Mouse (Mus musculus) embryo, embryonic 11.5 days (tissue): Measurements from ENCODE around the gene Dnajb14.
"Not testable (repeated sequence)": the region's sequence is repeated elsewhere in the genome, so short reads cannot be mapped to it uniquely, and the experiment has no call there.

Experiments used
- DNase-seq: peaks from one replicate; pipeline ENCODE4 v3.0.0-alpha.2; 2012; ENCODE audit warnings: low read depth, low spot score

Dnajb14 gene

DNA sequence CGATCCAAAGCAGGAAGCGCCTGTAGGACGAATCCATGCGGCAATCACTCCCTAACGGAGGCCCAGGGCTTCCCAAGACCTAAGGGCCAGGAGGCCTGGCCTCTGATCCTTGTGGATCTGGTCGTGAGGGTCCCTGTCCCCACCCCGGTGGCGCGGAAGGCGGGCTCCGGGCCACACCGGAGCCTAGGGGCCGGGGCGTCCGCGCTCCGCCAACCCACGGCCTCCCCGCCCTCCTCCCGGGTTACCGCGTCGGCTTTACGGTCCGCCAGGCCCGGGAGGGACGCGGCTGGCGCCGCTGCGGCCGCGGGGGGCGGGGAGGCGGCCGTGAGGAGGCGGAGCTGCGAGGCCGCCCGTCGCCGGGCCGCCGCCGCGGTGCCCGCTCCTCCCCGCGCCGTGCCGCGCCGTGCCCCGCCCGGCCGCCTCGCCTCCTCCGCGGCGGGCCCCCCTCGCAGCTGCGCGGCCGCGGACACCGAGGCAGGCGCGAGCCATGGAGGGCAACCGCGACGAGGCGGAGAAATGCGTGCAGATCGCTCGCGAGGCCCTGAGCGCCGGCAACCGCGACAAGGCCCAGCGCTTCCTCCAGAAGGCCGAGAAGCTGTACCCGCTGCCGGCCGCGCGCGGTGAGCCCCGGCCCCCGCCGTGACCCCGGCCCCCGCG is at the start of gene Dnajb14:
TSS of gene Dnajb14 (plus strand) at position 239 of the 657 bp plus-strand sequence.
- DNase-seq: peak; percentile 48

DNA sequence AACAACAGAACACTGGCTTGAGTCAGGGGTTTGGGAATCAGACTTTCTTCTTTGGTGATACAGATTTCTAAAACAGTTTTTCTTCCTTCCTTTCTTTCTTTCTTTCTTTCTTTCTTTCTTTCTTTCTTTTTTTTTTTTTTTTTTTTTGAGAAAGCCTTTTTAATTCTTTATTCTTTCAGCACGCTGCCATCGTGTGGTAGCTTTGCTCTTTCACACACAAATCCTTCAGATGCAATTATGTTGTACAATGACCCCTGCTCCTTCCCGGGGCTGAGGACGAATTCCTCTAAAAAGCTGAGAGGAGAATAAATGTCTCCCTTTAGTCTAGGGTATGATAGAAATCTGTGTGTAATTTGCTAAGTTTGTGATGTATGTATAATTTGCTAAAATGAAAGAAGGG is 48.8 kb upstream of the Dnajb14 start:
- DNase-seq: no peak

DNA sequence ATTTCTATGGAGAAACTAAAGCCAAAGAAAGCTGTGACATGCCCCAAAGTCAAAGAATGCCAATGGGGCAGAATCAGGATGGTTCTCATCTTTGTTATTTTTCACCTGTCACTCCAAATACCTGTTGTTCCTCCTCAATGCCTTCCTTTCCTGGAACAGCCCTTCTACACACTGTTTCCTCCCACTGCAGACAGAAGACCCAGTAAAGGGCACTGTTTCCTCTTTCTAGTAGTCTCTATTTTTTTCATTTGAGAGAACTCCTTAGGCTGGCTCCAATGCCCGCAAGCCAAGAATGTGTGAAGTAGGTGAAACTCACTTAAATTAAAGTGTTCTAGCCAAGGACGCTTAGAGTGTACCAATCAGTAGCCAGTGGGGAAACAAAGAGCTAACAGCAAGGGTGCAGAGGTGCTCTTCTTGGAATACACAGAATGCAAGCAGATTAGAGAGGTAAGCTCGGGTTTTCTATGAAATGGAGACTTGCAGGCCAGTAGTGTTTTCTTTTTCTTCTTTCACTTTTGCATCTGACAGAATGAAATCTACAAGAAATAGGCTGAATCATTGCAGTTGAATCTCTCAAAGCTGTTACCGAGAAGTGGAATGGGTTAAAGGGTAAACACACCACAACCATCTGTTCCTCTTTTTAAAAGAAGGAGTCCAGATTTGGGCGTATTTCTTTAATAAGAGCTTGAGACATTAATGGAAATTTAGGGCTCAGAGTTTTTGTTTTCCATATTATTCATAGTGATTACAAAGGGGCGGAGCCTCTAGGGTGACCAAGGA is 46.6 kb upstream of the Dnajb14 start:
- DNase-seq: no peak

DNA sequence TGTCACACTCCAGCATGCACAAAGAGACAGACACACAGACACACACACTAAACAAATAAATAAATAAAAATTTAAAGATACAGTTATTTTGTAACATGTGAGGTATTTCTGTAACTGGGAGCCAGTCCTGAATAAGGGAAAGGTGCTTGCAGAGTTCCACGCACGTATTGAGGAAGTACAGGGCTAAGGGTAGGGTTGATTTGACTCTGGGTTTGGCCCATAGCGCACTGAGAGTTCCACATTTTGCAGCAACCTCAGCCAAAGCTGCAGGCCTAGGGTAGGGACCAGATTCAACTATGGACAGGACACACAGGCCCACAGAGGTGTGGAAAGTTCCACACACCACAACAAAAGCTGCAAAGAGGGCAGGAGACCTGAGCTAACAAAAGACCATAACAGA is 44.2 kb upstream of the Dnajb14 start:
- DNase-seq: no peak

DNA sequence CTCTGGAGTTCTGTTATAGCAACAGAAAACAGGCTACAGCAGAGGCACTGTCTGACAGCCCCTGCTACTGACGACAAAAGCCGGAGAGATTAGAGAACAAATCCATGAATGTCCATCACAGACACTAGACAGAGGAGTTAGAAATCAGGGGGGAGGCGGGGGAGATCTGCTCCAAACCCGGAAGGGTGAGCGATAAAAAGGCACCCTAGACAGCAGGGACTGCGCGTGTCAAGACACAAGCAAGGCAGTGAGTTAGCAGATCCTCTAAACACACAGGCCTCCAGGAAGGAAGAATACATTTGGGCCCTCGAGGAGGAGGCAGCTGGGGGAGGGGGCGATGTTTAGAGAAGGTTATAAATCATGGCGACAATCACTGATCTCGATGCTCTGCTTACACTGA is 39.8 kb upstream of the Dnajb14 start:
- peak; percentile 7 for DNase-seq

DNA sequence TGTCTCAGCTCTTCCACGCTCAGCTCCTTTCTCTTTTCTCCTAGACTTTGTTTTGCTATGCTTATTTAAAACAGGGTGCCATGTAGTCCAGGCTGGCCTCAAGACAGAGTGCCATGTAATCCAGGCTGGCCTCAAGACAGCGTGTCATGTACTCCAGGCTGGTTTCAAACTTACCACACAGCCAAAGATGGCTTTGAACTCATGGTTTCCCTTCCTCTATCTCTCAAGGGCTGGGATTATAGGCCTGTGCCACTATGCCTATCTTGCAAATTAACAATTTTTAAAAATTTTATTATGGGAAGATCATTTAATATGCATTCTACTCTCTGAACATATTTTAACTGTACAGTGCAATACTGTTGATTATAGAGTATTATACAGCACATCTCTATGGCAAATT is 36.3 kb upstream of the Dnajb14 start:
- DNase-seq: no peak

DNA sequence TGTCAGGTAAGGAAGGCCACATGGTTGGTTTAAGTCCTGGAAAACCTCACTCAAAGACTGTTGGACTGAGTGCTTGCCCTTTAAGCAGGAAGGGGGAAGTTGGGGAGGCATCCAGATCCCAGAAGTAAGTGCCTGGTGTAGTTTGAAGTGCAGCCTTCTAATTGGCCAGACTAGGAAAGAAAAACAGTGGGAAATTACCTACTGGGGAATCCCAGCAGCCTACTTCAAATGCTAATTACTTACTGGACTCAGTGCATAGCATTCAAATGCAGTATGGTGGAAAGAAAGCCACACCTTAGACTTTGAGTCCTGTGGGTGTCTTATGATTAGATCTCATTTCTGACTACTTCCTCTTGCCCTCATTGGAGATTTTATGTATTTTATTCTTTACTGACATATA is 34.3 kb upstream of the Dnajb14 start:
- DNase-seq: no peak

DNA sequence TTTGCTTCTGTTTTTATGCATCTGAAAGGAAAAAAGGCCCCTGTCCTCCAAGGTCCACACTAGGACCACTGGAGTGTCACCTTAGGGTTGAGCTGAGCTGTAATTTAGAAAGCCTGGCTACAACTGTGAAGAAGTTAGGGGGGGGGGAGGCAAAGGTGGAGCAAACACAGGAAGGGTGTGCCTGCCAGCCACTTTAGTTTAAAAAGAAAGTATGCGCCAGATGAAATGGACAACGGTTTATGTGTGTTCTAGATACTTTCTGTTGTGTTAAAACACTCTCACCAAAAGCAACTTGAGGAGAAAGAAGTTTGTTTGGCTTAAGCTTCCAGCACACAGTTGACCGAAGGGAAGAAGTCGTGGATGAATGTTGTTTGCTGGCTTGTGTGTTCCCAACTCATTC is 33.8 kb upstream of the Dnajb14 start:
- no peak for DNase-seq

DNA sequence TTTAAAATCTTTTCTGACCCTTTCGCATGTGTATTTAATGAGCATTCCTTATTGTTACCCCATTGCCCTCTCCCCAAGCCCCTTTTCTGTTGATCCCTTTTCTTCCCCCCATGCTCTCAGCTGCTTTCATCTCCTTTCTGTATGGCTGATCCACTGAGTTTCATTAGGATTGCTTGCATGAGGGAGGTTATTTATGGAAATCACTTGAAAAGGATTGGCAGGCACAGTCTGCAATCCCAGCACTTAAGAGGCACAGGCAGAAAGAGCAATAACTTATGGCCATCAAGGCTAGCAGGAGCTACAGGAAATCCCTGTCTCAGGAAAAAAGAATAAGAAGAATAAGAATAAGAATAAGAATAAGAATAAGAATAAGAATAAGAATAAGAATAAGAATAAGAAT is 30.9 kb upstream of the Dnajb14 start:
- no peak for DNase-seq

DNA sequence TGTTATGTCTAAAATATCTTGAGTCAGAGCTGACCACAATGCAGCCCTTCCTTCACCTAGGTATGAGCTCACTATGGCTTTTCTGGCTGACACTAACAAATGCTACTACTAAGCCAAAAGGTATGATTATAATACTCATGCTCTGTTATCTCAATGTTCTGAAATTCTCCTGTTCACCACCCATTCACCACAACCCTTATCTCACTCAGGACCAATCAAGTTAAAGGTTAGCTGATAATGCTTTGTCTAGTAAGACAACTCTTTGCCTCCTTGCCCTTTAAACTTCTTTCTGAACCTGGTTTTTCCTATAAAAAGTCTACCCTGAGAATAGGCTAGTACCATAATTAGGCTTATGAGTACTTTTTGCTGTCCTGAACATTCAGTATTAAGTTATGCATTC is 29.3 kb upstream of the Dnajb14 start:
- DNase-seq: no peak

DNA sequence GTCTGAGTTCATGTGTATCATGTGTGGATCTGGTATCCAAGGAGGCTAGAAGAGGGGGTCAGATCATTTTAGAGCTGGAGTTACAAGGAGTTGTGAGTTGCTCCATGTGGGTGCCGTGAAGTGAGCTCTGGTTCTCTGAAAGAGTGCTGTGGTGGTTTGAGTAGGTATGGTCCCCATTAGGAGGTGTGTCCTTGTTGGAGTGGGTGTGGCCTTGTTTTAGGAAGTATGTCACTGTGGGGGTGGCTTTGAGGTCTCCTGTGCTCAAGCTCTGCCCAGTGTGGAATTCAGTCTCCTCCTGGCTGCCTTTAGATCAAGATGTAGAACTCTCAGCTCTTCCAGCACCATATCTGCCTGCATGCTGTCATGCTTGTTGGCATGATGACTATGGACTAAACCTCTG is 24.5 kb upstream of the Dnajb14 start:
- DNase-seq: no peak

DNA sequence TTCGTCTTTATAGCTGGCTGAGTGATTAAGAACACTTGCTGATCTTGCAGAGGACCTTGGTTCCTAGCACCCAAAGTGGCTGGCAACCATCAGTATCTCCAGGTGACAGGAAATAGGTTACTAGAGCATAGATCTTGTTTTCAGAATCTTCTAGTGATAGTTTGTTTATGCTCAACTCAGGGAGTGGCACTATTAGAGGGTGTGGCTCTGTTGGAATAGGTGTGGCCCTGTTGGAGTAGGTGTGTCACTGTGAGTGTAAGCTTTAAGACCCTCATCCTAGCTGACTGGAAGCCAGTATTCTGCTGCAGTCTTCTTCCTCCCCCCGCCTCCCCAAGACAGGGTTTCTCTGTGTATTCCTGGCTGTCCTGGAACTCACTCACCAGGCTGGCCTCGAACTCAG is 23.2 kb upstream of the Dnajb14 start:
- DNase-seq: no peak

DNA sequence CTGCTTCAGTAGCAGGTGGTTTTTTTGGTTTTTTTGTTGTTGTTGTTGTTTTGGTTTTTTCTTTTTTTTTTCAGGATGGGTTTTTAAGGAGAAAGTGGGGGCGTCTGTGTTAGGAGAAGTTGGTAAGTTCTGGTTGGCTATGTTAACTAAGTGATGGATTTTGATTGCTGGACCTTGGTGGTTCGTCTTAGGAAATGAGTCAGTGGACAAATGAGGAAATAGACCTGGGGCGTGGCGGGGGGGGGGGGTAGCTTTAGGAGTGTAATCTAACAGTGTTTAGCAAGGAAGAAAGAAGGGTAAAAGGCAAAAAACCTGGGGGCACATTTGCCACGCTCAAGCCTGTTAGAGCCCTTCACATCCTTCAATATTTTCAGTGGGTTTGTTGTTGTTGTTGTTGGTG is 20.9 kb upstream of the Dnajb14 start:
- no peak for DNase-seq

DNA sequence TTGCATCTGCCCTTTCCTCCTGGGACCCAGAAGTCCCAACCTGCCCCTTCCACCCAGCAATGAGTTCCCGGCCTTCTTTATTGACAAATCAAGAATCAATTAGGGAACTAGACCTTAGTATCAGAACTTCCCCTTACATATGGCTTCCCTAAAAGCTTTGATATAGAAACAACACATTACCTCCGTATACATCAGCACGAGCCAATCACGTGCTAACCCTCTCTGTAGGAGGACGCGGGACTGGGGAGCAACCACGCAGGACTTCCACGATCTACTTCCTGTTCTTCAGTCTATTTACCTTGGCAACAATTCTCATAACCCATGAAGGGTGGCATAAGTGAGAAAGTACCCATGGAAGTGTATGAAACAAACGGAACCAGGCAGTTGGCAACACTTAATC is 19.1 kb upstream of the Dnajb14 start:
- no peak for DNase-seq

DNA sequence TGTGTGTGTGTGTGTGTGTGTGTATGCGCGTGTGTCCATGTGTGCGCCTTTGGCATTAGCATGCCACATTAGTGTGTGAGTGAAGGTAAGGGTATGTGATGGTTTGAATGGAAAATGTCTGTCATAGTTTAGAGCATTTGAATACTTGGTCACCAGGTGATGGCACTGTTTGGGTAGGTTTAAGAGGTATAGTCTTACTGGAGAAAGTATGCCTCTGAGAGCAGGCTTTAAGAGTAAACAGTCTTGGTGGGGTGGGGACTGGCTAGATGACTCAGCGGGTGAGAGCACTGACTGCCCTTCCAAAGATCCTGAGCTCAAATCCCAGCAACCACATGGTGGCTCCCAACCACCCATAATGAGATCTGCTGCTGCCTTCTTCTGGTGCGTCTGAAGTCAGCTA is 17.8 kb upstream of the Dnajb14 start:
- DNase-seq: no peak

DNA sequence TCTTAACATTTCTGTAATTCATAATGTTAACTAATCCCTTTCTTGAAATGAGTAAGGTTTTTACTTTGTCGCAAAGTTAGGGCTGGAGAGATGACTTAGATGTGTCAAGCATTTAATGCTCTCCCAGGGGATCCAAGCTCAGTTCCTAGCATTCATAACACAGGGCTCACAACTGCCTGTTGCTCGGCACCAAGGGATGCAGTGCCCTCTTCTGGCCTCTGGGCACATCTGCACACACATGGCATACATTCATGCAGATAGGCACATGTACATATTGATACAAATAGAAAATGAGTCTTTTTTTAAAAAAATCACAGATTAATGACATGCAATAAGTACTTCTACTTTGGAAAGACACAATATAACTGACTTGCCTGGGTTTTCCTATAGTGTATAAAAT is 16.3 kb upstream of the Dnajb14 start:
- DNase-seq: no peak

DNA sequence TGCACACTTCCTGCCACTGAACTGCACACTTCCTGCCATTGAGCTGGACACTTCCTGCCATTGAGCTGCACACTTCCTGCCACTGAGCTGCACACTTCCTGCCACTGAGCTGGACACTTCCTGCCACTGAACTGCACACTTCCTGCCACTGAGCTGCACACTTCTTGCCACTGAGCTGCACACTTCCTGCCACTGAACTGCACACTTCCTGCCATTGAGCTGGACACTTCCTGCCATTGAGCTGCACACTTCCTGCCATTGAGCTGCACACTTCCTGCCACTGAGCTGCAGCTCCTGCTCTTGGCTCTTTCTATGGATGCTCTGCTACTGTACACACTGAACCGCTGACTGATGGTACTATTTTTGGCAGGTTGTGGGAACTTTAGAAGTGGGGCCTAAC is 14.5 kb upstream of the Dnajb14 start:
- DNase-seq: not testable (repeated sequence)

DNA sequence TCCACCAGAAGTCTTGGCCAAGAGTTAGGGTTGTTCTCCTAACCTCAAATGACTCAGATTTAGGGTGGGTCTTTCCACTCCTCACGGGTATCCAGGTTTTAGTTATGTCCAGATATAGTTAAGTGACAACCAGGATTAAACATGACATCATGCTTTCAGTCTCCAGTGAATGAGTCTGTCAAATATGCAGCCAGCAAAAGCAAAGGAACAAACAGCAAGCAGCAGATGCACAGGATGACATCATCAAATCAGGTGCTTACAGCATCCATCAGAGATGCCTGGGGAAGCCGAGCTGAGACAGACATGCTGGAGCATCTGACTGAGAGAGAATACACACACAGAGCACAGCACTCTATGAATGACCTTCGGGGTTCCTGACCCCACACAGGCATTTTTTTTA is 12.1 kb upstream of the Dnajb14 start:
- DNase-seq: no peak

DNA sequence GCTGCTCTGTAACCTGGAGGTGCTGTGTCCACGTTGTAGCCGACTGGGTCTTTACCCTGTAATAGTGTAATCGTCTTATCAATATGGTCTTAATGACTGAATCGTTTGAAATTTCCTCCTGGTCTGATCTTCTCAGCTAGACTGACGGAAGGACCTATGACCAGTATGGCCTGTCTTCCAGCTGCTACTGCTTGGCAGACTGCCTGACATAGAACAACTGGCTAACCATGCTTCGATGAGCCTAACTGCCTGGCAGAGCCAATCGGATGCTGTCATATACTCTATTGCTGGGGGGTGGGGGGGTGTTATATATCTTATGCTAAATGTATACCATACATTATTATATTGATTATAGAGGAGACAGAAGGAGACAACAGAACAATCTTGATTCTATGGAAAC is 11.4 kb upstream of the Dnajb14 start:
- DNase-seq: no peak

DNA sequence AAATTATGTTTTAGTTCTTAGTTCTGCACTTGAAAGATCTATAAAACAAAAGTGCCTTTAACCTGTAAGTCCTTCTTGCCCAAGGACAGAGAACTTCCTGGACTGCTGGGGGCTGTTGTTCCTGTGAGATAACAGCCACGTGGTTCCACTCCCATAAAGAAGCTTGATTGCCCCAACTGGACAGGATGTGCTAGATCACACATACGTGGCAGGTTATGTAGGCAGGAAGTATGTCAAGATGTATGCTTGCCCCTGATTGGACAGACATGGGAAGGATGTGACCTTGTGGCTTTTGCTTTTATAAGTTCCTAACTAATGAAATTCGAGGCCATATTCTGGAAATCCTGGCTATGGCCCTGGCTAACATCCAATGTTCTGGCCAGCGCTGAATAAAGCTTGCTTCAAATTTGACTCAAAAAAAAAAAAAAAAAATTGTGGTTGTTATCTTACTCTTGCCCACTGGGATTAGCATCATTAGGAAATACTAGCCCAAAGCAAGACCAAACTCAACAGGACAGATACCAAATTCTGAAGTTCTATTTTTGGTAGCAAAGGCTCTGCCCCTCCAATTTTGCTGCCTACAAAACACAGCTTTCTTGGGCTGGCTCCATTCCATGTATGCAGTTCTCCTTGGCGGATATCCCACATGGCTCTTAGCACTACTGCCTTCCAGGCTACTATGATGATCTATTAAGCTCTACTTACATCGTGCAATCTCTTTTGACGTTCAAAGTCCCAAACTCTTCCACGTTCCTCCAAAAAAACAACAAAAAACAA is 6.9 kb upstream of the Dnajb14 start:
- no peak for DNase-seq

DNA sequence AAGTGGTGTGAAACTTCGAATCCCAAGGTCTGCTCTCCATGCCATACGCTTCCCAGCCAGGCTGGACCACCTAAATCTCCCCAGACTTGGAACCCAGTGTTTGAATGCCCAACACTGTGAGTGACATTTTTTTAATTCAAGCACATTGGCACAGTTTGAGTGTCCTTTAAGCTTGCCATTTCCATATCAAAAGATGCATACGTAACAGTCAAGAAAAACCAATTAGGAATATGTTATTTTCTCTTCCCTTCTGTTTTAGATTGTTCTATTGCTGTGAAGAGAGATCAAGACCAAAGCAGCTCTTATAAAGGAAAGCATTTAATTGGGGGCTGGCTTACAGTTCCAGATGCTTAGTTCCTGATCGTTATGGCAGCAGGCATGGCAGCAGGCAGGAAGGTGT is 6.0 kb upstream of the Dnajb14 start:
- DNase-seq: no peak

DNA sequence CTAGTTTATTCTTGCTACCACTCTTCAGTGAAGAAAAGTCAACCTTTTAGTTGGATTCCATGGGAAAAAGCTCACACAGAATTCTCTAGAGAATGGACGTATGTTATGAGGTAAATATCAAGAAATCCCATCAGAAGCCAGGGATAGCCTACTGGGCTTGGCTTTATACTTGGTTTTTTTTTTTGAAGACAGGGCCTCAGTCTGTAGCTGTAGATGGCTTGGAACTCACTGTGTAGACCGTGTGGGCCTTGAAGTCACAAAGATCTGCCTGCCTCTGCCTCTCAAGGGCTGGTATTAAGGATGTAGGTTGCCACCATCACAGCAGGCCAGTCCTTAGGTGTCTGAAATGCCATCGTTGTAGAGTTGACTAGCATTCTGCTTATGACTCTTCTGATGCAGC is 4.9 kb upstream of the Dnajb14 start:
- no peak for DNase-seq
